Mouse (Mus musculus): ENCODE measurements around the gene Ilf3.

GRCm38 (mm10) chr9:21440387-21440786, 72.7 kb downstream of the Ilf3 start:
- TF ChIP-seq CTCF (IDR thresholded peaks at IDR 0.05; ENCODE audit: extremely low read depth, insufficient read length, insufficient replicate concordance, low read depth, low read length) (no peak), POLR2A (IDR thresholded peaks at IDR 0.05; ENCODE audit: low read depth, low read length) (no peak)
